Mouse (Mus musculus): ENCODE results near the gene Samd1. TPM values are rescaled to one million over a fixed set of nuclear protein-coding genes. Genes with fewer than 3 reads are reported as not detected.
"Not testable (repeated sequence)": the region's sequence is repeated elsewhere in the genome, so short reads cannot be mapped to it uniquely, and the experiment has no call there.

Samd1 gene
- polyA plus RNA-seq, 1 experiment from 2014 or later = 9.8 TPM

- 0 out of 2 replicates have a peak, but pooled peaks cover 6% of the 10 kb centered on the region for H3K36me3 ChIP-seq
- ATAC-seq (ENCODE audit: low FRiP score) = peak; percentile 18
- H3K9me3 ChIP-seq (replicated peaks) = no peaks in the 10 kb centered on the region
- WGBS = 3% methylated on average over 26 of the region's 37 CpGs
- peak overlapping the region; percentile 92 for H3K9ac ChIP-seq
- H3K4me3 ChIP-seq = peak overlapping the region; percentile 99
- H3K27me3 ChIP-seq = no peaks in the 10 kb centered on the region
- H3K4me1 ChIP-seq = peaks cover 37% of the 10 kb centered on the region
- peak overlapping the region; percentile 98 for H3K4me2 ChIP-seq (replicated peaks)
- H3K27ac ChIP-seq = peak overlapping the region; percentile 85
These were observed 24.1 kb upstream of the Samd1 start for GRCm38 (mm10) chr8:83973161-83974031.

- no peak overlapping the region for H3K4me3 ChIP-seq
- 82% methylated on average over 4 of the region's 4 CpGs for WGBS
- no peaks in the 10 kb centered on the region for H3K36me3 ChIP-seq
- H3K4me1 ChIP-seq = peaks cover 37% of the 10 kb centered on the region
- 0 out of 2 replicates have a peak overlapping the region, but pooled peaks have one; percentile 92 for H3K9ac ChIP-seq
- ATAC-seq (ENCODE audit: low FRiP score) = no peak
- no peaks in the 10 kb centered on the region for H3K9me3 ChIP-seq (replicated peaks)
- no peak overlapping the region for H3K27ac ChIP-seq
- H3K27me3 ChIP-seq = no peaks in the 10 kb centered on the region
- peak overlapping the region; percentile 98 for H3K4me2 ChIP-seq (replicated peaks)
These were observed 23.0 kb upstream of the Samd1 start for GRCm38 (mm10) chr8:83974521-83974920.

- peaks cover 41% of the 10 kb centered on the region for H3K4me1 ChIP-seq
- no peak overlapping the region for H3K27ac ChIP-seq
- WGBS = 83% methylated on average over 4 of the region's 4 CpGs
- no peak overlapping the region for H3K9ac ChIP-seq
- ATAC-seq (ENCODE audit: low FRiP score) = no peak
- no peak overlapping the region for H3K4me3 ChIP-seq
- no peaks in the 10 kb centered on the region for H3K27me3 ChIP-seq
- no peak overlapping the region for H3K4me2 ChIP-seq (replicated peaks)
- H3K36me3 ChIP-seq = peaks cover 13% of the 10 kb centered on the region
- no peaks in the 10 kb centered on the region for H3K9me3 ChIP-seq (replicated peaks)
These were observed 21.3 kb upstream of the Samd1 start for GRCm38 (mm10) chr8:83976101-83976630.

GRCm38 (mm10) chr8:83976779-83977350, 20.6 kb upstream of the Samd1 start:
- 80% methylated on average over 5 of the region's 5 CpGs for whole genome bisulfite sequencing
- no peak for ATAC-seq (ENCODE audit: low FRiP score)
- Histone ChIP-seq H3K4me3 (no peak overlapping the region), H3K27ac (no peak overlapping the region), H3K27me3 (no peaks in the 10 kb centered on the region), H3K36me3 (peaks cover 20% of the 10 kb centered on the region), H3K9ac (peak overlapping the region; percentile 8; the same call in 1 of the 2 replicates), H3K4me1 (peaks cover 38% of the 10 kb centered on the region), H3K4me2 (replicated peaks) (no peak overlapping the region; the same call in 1 of the 2 replicates), H3K9me3 (replicated peaks) (no peaks in the 10 kb centered on the region)

DNA sequence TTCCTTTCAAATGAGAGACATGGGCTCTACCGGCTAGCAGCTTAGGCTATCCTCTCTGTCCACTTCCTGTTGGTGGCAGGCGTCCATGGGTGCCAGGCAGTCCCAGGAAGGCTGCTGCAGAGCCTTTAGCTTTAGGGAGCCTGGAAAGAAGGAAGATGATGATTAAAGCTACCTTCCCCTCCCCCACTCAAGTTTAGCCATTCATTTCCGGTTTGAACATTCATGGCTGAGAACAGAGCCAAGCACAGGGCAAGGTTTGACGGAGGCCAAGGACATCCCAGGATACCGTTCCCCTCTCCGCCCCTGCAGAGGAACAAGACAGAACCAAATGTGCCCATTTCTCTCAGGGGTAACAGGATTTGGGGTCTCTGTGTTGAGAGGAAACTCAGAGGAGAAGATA, 19.8 kb upstream of the Samd1 start:
- ATAC-seq (ENCODE audit: low FRiP score) = no peak
- H3K27me3 ChIP-seq = no peaks in the 10 kb centered on the region
- no peak overlapping the region for H3K4me3 ChIP-seq
- H3K4me2 ChIP-seq (replicated peaks) = no peak overlapping the region
- WGBS = 71% methylated on average over 6 of the region's 6 CpGs
- no peak overlapping the region for H3K9ac ChIP-seq
- no peaks in the 10 kb centered on the region for H3K9me3 ChIP-seq (replicated peaks)
- peaks cover 35% of the 10 kb centered on the region for H3K4me1 ChIP-seq
- peaks cover 27% of the 10 kb centered on the region for H3K36me3 ChIP-seq
- no peak overlapping the region for H3K27ac ChIP-seq

DNA sequence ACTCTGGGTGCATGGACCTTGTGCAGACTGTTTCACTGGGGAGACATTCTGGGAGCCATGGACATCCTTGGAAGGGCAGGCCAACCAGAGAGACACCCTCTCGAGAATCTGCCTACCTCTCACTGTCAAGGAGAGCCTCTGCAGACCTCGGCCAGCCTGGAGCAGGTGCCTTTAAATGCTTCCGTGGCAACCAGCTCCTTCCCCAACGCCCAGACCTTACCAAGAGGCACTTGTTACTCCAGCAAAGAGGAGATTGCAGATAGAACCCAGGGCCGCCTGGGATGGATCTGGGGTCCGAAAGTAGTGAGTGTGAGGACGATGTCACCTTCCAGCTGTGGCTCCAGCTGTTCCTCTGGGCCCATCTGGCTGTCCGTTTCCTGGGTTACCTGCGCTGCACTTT, 19.3 kb upstream of the Samd1 start:
- Histone ChIP-seq H3K36me3 (peaks cover 33% of the 10 kb centered on the region), H3K27me3 (no peaks in the 10 kb centered on the region), H3K9me3 (replicated peaks) (no peaks in the 10 kb centered on the region), H3K4me3 (no peak overlapping the region), H3K4me2 (replicated peaks) (no peak overlapping the region), H3K4me1 (peaks cover 35% of the 10 kb centered on the region), H3K27ac (no peak overlapping the region), H3K9ac (no peak overlapping the region)
- ATAC-seq (ENCODE audit: low FRiP score) = no peak
- WGBS = 76% methylated on average over 9 of the region's 9 CpGs

DNA sequence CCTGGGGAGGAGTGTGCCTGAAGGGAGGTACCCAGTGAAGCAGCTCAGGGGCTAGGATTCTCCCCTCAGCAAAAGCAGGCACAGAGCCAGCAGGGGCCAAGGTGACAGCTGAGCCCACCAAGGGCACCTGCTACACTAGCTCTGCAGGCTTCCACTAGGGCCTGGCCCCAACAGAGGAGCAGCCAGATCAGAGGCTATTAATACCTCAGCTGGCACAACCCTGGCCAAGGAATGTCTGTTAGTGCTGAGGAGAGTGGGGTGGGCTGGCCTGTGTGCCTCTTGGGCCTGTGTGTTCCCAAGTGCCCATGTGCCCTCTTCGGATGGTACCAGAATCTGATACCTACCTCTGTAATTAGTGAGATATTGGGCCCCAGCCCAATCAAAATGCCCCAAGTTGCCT, 17.2 kb upstream of the Samd1 start:
- 0 out of 2 replicates have a peak overlapping the region, but pooled peaks have one; percentile 18 for H3K27ac ChIP-seq
- peaks cover 20% of the 10 kb centered on the region for H3K4me1 ChIP-seq
- 76% methylated on average over 1 of the region's 1 CpGs for WGBS
- H3K4me3 ChIP-seq = no peak overlapping the region
- peak; percentile 38; the same call in 1 of the 2 replicates for ATAC-seq (ENCODE audit: low FRiP score)
- H3K4me2 ChIP-seq (replicated peaks) = no peak overlapping the region
- H3K27me3 ChIP-seq = no peaks in the 10 kb centered on the region
- no peaks in the 10 kb centered on the region for H3K9me3 ChIP-seq (replicated peaks)
- no peak overlapping the region for H3K9ac ChIP-seq
- peaks cover 52% of the 10 kb centered on the region for H3K36me3 ChIP-seq

- Histone ChIP-seq H3K27me3 (no peaks in the 10 kb centered on the region), H3K9me3 (replicated peaks) (no peaks in the 10 kb centered on the region), H3K4me3 (no peak overlapping the region), H3K27ac (no peak overlapping the region), H3K4me1 (peaks cover 20% of the 10 kb centered on the region), H3K36me3 (peaks cover 53% of the 10 kb centered on the region), H3K9ac (no peak overlapping the region), H3K4me2 (replicated peaks) (no peak overlapping the region)
- WGBS = 81% methylated on average over 8 of the region's 8 CpGs
- no peak for ATAC-seq (ENCODE audit: low FRiP score)
These were observed 16.6 kb upstream of the Samd1 start for GRCm38 (mm10) chr8:83980845-83981244.

DNA sequence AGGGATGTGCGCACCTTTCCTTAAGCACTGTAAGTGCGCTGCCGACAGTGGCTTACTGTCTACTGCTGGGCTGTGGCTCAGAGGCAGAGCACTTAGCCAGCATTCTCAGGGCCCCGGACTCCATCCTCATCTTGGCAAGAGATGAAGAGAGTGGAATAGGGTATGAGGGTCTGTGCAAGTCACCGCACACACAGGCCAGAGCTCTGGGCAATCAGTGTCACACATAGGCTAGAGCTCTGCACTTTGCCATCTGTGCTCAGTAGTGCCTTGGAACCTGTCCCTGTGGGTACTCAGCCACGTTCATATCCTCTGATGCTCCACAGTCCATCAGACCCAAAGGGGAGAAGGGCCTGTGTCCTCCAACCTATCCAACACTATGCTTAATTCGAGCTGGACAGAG, 15.9 kb upstream of the Samd1 start:
- Histone ChIP-seq H3K4me1 (peaks cover 20% of the 10 kb centered on the region), H3K9me3 (replicated peaks) (no peaks in the 10 kb centered on the region), H3K27ac (no peak overlapping the region), H3K4me3 (no peak overlapping the region), H3K27me3 (no peaks in the 10 kb centered on the region), H3K9ac (no peak overlapping the region), H3K4me2 (replicated peaks) (no peak overlapping the region), H3K36me3 (peaks cover 60% of the 10 kb centered on the region)
- ATAC-seq (ENCODE audit: low FRiP score) = no peak
- WGBS = 94% methylated on average over 7 of the region's 7 CpGs

DNA sequence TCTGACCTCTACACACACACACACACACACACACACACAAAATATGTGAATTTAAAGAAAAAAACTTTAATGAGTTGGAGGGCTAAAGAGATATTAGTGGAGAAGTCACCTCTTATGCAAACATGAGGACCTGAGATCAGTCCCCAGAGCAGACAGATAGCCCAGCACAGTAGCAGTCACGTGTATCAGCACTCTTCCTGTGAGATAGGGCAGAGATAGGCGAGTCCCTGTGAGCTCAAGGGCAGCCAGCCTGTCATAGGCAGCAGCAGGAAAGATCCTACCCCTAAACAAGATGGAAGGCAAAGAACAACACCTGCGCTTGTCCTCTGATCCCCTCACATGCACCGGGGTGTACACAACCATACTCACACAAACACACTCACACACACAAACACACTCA, 15.0 kb upstream of the Samd1 start:
- H3K4me3 ChIP-seq = no peak overlapping the region
- no peaks in the 10 kb centered on the region for H3K27me3 ChIP-seq
- 93% methylated on average over 4 of the region's 4 CpGs for WGBS
- H3K4me2 ChIP-seq (replicated peaks) = no peak overlapping the region
- H3K9me3 ChIP-seq (replicated peaks) = no peaks in the 10 kb centered on the region
- no peak overlapping the region for H3K9ac ChIP-seq
- H3K36me3 ChIP-seq = peaks cover 69% of the 10 kb centered on the region
- H3K27ac ChIP-seq = no peak overlapping the region
- H3K4me1 ChIP-seq = peaks cover 12% of the 10 kb centered on the region
- no peak for ATAC-seq (ENCODE audit: low FRiP score)

GRCm38 (mm10) chr8:83983222-83983621, 14.2 kb upstream of the Samd1 start:
- not testable (repeated sequence) for H3K4me2 ChIP-seq (replicated peaks); H3K4me3 ChIP-seq; H3K9ac ChIP-seq; H3K9me3 ChIP-seq (replicated peaks); H3K27ac ChIP-seq; H3K27me3 ChIP-seq; ATAC-seq (ENCODE audit: low FRiP score); H3K4me1 ChIP-seq
- 96% methylated on average over 2 of the region's 2 CpGs for WGBS
- H3K36me3 ChIP-seq = peaks cover 76% of the 10 kb centered on the region

- H3K27ac ChIP-seq = no peak overlapping the region
- H3K4me1 ChIP-seq = no peaks in the 10 kb centered on the region
- no peak overlapping the region for H3K9ac ChIP-seq
- 90% methylated on average over 7 of the region's 7 CpGs for WGBS
- H3K4me2 ChIP-seq (replicated peaks) = no peak overlapping the region
- peaks cover 75% of the 10 kb centered on the region for H3K36me3 ChIP-seq
- no peaks in the 10 kb centered on the region for H3K9me3 ChIP-seq (replicated peaks)
- H3K27me3 ChIP-seq = no peaks in the 10 kb centered on the region
- H3K4me3 ChIP-seq = no peak overlapping the region
- ATAC-seq (ENCODE audit: low FRiP score) = no peak
These were observed 8.2 kb upstream of the Samd1 start for GRCm38 (mm10) chr8:83989243-83989642.
